Mouse (Mus musculus) intestine, embryonic 15.5 days (tissue): Measurements from ENCODE around the gene Wfdc5. TPM values are rescaled to one million over a fixed set of nuclear protein-coding genes. Genes with fewer than 3 reads are reported as not detected.

ENCODE experiments used
- ATAC-seq: fragments of 200-750 bp; cut with Nextera tagmentation; 2 replicates; pipeline ENCODE4 v1.8.0; 2017; ENCODE audit warnings: moderate TSS enrichment, moderate library complexity
- H3K27ac ChIP-seq: fragments of 300-500 bp; sonication (generic); 2 replicates; pipeline ENCODE4 v1.5.1; 2015; ENCODE audit warnings: mild to moderate bottlenecking, inconsistent platforms
- H3K27me3 ChIP-seq: fragments of 300-500 bp; sonication (generic); replicated peaks from 2 replicates; pipeline ENCODE4 v1.6.1; 2015; ENCODE audit warnings: inconsistent platforms
- H3K36me3 ChIP-seq: fragments of 300-500 bp; sonication (generic); 2 replicates; pipeline ENCODE4 v1.6.1; 2015; ENCODE audit warnings: inconsistent platforms
- H3K4me1 ChIP-seq: fragments of 300-500 bp; sonication (generic); replicated peaks from 2 replicates; pipeline ENCODE4 v1.6.1; 2015; ENCODE audit warnings: inconsistent platforms
- H3K4me2 ChIP-seq: fragments of 300-500 bp; sonication (generic); replicated peaks from 2 replicates; pipeline ENCODE4 v1.6.1; 2015; ENCODE audit warnings: mild to moderate bottlenecking, inconsistent platforms
- H3K4me3 ChIP-seq: fragments of 300-500 bp; sonication (generic); replicated peaks from 2 replicates; pipeline ENCODE4 v1.5.1; 2015; ENCODE audit warnings: inconsistent platforms
- H3K9ac ChIP-seq: fragments of 300-500 bp; sonication (generic); 2 replicates; pipeline ENCODE4 v1.6.1; 2015; ENCODE audit warnings: inconsistent platforms
- H3K9me3 ChIP-seq: fragments of 300-500 bp; sonication (generic); 2 replicates; pipeline ENCODE4 v1.6.1; 2016; ENCODE audit warnings: inconsistent platforms
- WGBS: fragments of 180-500 bp; shearing (Covaris S2); methylation state at CpG from one replicate; pipeline ENCODE4 v1.1.7; 2015; 5-methylcytosine and 5-hydroxymethylcytosine counted together
- polyA plus RNA-seq: library from polyadenylated mRNA; unstranded; fragments of >200 nt; fragmentation: Nextera tagmentation; extraction: Ambion mirVana; gene quantifications from 2 replicates; pipeline ENCODE4 v1.2.1, GENCODE M21; 2015

Wfdc5 gene
- polyA plus RNA-seq, 1 experiment from 2014 or later: not detected

DNA sequence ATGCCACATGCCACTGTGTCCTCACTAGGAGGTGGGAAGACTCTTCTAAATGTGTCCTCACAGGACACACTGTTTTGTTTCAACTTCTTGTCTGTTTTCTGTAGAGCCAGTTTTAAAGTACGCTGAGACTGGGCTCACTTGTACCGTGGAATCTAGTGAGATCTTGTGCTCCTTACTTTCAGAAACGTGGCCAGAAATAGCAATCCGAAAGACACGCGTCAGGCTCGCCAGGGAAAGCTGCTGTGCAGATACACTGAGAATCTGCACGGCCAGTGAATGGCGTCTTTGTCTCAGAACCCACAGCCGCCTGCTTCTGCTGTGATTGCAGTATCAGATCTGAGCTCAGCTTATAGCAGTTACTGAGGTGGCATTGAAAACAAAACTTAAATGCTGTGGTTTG, 40.5 kb downstream of the Wfdc5 start:
- Histone ChIP-seq H3K27me3 (no peaks in the 10 kb centered on the region), H3K4me1 (peaks cover 10% of the 10 kb centered on the region), H3K27ac (no peak overlapping the region), H3K4me3 (no peak overlapping the region), H3K4me2 (no peak overlapping the region), H3K9ac (no peak overlapping the region), H3K9me3 (no peaks in the 10 kb centered on the region), H3K36me3 (no peaks in the 10 kb centered on the region)
- ATAC-seq: no peak
- 66% methylated on average over 10 of the region's 10 CpGs for WGBS

DNA sequence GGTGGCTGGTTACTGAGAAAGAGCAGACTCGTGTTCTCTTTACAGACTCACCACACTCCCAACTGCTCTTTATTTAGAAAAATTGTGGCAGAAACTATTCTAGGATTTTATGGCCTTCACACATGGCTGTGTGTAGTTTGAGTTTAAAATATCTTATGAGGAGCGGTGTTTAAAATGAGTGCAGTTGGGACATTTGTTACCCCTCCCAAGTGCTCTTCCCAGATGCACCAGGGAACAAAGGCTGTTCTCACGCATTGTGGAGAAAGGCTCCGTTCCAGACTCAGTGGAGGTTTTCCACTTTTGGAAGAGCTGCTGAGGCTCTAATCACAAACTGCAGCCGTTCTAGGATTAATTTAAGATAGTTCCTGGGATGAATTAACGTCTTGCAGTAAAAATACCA, 44.8 kb downstream of the Wfdc5 start:
- 41% methylated on average over 6 of the region's 6 CpGs for WGBS
- ATAC-seq: 0 out of 2 replicates have a peak, but pooled peaks have one; percentile 34
- Histone ChIP-seq H3K4me1 (peaks cover 14% of the 10 kb centered on the region), H3K36me3 (no peaks in the 10 kb centered on the region), H3K27ac (0 out of 2 replicates have a peak overlapping the region, but pooled peaks have one; percentile 69), H3K27me3 (no peaks in the 10 kb centered on the region), H3K9me3 (no peaks in the 10 kb centered on the region), H3K4me3 (no peak overlapping the region), H3K4me2 (no peak overlapping the region; the same call in 1 of the 2 replicates), H3K9ac (no peak overlapping the region)

DNA sequence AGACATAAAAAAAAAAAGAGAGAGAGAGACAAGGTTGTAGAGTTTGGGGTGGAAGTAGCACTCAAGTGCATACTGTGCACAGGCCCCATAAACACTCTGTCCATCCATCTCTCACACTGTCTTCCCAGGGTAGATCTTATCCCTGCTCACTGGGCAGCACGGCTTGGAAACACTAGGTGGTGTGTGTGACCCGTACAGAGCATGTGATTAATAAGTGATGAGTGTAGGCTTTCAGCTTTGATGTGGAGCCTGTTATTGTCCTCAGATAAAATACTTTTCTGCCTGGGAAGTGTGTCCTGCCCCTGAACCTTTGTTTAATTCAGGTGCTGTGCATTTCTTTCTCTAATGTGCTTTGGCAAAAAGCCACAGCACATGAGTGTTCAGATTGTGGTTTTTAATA, 46.1 kb downstream of the Wfdc5 start:
- WGBS: 31% methylated on average over 2 of the region's 2 CpGs
- Histone ChIP-seq H3K9ac (no peak overlapping the region), H3K36me3 (no peaks in the 10 kb centered on the region), H3K9me3 (no peaks in the 10 kb centered on the region), H3K4me1 (peaks cover 14% of the 10 kb centered on the region), H3K4me2 (no peak overlapping the region), H3K4me3 (no peak overlapping the region), H3K27me3 (no peaks in the 10 kb centered on the region), H3K27ac (no peak overlapping the region)
- no peak for ATAC-seq

DNA sequence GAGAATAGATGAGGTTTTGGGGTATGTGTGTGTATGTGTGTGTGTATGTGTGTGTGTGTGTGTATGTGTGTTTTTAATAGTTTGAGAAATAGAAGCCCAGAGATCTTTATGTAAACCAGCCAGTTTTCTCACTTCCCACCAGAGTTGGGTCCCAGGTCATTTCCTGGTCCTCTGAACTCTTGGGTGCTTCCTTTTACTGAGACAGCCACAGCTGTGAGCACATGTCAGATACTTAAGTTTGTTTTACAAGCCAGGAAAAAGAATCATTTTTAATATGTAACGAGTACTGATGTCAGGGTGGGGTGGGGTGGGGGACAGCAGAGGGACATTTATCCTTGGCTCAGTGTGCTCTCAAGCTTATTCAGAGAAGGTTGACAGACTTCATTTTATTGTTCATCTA, 47.2 kb downstream of the Wfdc5 start:
- ATAC-seq: peak; percentile 80
- Histone ChIP-seq H3K9me3 (no peaks in the 10 kb centered on the region), H3K27me3 (no peaks in the 10 kb centered on the region), H3K27ac (peak overlapping the region; percentile 67; the same call in 1 of the 2 replicates), H3K4me2 (no peak overlapping the region), H3K4me1 (peaks cover 14% of the 10 kb centered on the region), H3K9ac (no peak overlapping the region), H3K36me3 (no peaks in the 10 kb centered on the region), H3K4me3 (no peak overlapping the region)
- 37% methylated on average over 1 of the region's 1 CpGs for WGBS

DNA sequence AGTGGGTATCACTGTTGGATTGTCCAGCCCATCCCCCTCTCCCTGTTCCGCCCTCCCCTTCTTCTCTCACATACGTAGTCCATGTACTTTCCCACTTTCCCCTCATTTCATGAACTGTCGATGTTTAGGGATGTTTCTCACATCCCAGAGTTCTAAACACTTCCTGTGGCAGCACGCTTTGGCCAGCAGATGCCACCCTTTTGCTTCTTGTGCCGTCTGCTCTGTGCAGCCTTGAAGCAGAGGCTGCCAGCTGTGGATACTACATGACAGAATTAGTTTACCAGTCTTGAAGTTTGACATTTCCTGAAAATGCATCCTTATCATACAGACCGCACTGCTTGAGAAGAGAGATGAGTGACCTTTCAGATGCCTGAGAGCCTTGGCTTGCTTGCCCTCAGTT, 48.0 kb downstream of the Wfdc5 start:
- no peaks in the 10 kb centered on the region for H3K36me3 ChIP-seq
- H3K4me2 ChIP-seq: no peak overlapping the region
- H3K4me1 ChIP-seq: peaks cover 14% of the 10 kb centered on the region
- 60% methylated on average over 6 of the region's 6 CpGs for WGBS
- no peak overlapping the region for H3K9ac ChIP-seq
- no peaks in the 10 kb centered on the region for H3K27me3 ChIP-seq
- no peak overlapping the region for H3K27ac ChIP-seq
- H3K4me3 ChIP-seq: no peak overlapping the region
- no peak for ATAC-seq
- no peaks in the 10 kb centered on the region for H3K9me3 ChIP-seq

DNA sequence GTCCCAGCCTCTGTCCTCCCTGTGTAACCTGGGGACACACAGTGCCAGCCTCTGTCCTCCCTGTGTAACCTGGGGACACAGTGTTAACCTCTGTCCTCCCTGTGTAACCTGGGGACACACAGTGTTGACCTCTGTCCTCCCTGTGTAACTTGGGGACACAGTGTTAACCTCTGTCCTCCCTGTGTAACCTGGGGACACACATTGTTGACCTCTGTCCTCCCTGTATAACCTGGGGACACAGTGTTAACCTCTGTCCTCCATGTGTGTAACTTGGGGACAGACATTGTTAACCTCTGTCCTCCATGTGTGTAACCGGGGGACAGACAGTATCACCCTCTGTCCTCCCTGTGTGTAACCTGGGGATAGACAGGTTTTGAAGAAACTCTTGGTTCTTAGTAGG, 51.0 kb downstream of the Wfdc5 start:
- H3K4me1 ChIP-seq: peaks cover 3% of the 10 kb centered on the region
- no peaks in the 10 kb centered on the region for H3K9me3 ChIP-seq
- H3K27me3 ChIP-seq: no peaks in the 10 kb centered on the region
- H3K36me3 ChIP-seq: no peaks in the 10 kb centered on the region
- H3K27ac ChIP-seq: no peak overlapping the region
- ATAC-seq: no peak
- no peak overlapping the region for H3K4me3 ChIP-seq
- 85% methylated on average over 1 of the region's 1 CpGs for WGBS
- no peak overlapping the region for H3K9ac ChIP-seq
- no peak overlapping the region for H3K4me2 ChIP-seq

DNA sequence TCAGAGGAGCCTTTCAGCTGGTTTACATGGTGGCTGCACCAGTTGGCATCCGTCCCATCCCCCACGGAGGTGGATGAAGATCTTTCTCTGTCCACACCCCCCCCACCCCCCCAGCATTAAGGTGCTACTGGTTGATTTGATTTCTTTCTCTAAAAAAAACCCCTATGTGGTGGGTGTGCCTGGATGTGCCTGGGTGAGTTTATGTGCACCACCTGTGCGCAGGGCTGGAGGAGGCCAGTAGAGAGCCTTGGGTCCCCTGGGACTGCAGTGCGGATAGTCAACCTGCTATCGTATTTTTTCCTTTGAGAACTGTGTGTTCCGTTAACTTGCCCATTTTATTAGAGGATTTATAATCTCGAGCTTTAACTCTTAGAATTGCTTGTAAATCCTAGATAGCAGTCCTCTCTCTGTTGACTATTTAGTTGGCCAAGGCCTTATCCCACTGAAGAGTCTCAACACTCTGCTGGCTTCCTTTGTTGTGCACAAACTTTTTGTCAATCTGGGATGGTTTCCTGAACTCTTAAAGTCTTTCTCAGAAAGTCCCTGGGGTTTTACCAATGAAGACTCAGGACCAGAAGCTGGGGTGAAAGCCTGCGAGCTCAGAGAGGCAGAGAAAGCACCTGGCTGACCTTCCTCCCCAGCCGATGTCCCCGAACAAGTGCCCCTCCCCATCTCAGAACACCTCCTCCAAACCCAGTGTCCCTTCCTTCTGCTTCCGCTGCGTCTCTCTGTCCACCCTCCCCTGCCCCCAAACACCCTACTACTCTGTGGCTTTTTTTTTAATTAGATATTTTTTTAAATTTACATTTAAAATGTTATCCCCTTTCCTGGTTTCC, 53.7 kb downstream of the Wfdc5 start:
- no peaks in the 10 kb centered on the region for H3K9me3 ChIP-seq
- WGBS: 88% methylated on average over 12 of the region's 12 CpGs

DNA sequence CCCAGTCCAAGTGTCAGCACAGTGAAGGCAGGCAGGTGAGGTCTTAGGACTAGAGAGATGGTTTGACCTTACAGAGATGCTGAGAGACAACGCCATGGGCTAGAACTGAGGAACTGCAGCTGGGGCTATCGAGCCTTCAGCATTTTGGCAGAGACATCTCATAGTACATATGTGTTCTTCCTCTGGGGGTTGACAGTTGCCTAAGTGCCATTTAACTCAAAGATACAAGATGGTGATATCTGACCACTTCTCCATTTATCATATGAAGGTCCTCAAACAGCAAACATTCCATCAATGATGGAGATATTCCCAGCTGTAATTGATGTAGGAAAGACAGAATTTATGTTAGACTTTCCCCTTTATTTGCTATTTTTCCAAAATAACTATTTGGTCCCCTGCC, 55.2 kb downstream of the Wfdc5 start:
- Histone ChIP-seq H3K9me3 (no peaks in the 10 kb centered on the region), H3K4me3 (no peak overlapping the region), H3K4me2 (no peak overlapping the region), H3K9ac (no peak overlapping the region), H3K27ac (no peak overlapping the region), H3K4me1 (no peaks in the 10 kb centered on the region), H3K36me3 (0 out of 2 replicates have a peak, but pooled peaks cover 3% of the 10 kb centered on the region), H3K27me3 (no peaks in the 10 kb centered on the region)
- 85% methylated on average over 2 of the region's 2 CpGs for WGBS
- ATAC-seq: no peak

More for the DNA sequence above, 53.7 kb downstream of the Wfdc5 start:
- no peaks in the 10 kb centered on the region for H3K4me1 ChIP-seq
- H3K27ac ChIP-seq: no peak overlapping the region
- H3K4me2 ChIP-seq: no peak overlapping the region
- no peak overlapping the region for H3K9ac ChIP-seq
- no peak for ATAC-seq
- 0 out of 2 replicates have a peak, but pooled peaks cover 3% of the 10 kb centered on the region for H3K36me3 ChIP-seq
- H3K4me3 ChIP-seq: no peak overlapping the region
- no peaks in the 10 kb centered on the region for H3K27me3 ChIP-seq

DNA sequence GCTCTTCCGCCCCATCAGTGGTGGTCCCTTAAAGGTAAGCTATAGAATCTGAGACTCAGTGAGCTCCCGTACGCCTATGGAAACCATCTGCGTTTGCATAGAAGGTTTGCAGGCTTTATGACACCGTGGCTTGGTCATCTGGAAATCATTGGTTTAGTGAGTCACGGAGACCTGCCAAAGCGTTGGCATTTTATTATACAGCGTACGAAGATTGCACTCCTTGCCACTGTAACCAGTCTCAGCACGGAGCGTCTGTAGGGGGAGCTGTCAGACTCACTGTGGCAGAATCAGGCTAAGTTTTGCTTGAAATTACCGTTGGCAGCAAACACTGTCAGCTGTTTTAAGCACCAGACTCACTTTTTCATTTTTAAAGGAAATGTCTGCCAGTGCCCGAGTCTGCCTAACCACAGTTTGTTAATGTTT, 56.0 kb downstream of the Wfdc5 start:
- no peaks in the 10 kb centered on the region for H3K9me3 ChIP-seq
- no peak overlapping the region for H3K27ac ChIP-seq
- 66% methylated on average over 13 of the region's 13 CpGs for WGBS
- 0 out of 2 replicates have a peak, but pooled peaks cover 3% of the 10 kb centered on the region for H3K36me3 ChIP-seq
- no peak for ATAC-seq
- no peaks in the 10 kb centered on the region for H3K4me1 ChIP-seq
- no peaks in the 10 kb centered on the region for H3K27me3 ChIP-seq
- no peak overlapping the region for H3K4me2 ChIP-seq
- H3K4me3 ChIP-seq: no peak overlapping the region
- no peak overlapping the region for H3K9ac ChIP-seq

Other genes with a start within 250 kb of the Wfdc5 start
- gene Ywhab, start 187.8 kb downstream of the Wfdc5 start, polyA plus RNA-seq: 269 and 298 TPM in 2 replicates
- 0.82 and 1.3 TPM in 2 replicates for gene Pabpc1l, start 157.3 kb downstream of the Wfdc5 start, polyA plus RNA-seq
- gene Stk4, start 112.4 kb downstream of the Wfdc5 start, polyA plus RNA-seq: 18.0 and 19.9 TPM in 2 replicates
- gene Tomm34, start 111.6 kb downstream of the Wfdc5 start, polyA plus RNA-seq: 52.8 and 55.4 TPM in 2 replicates
- gene Kcns1, start 11.6 kb downstream of the Wfdc5 start, polyA plus RNA-seq: 0.15 and 0.29 TPM in 2 replicates
- not detected in 2 replicates for gene Wfdc12, start 7.9 kb upstream of the Wfdc5 start, polyA plus RNA-seq
- gene Wfdc15a, start 17.4 kb upstream of the Wfdc5 start, polyA plus RNA-seq: not detected in 2 replicates
- 27.0 and 32.1 TPM in 2 replicates for gene Wfdc15b, start 38.9 kb upstream of the Wfdc5 start, polyA plus RNA-seq
- not detected in 2 replicates for gene Svs2, start 55.7 kb upstream of the Wfdc5 start, polyA plus RNA-seq
- not detected in 2 replicates for gene Svs3b, start 73.9 kb upstream of the Wfdc5 start, polyA plus RNA-seq
- gene Svs4, start 95.7 kb upstream of the Wfdc5 start, polyA plus RNA-seq: not detected in 2 replicates
- not detected in 2 replicates for gene Svs3a, start 106.5 kb upstream of the Wfdc5 start, polyA plus RNA-seq
- gene Svs6, start 134.0 kb upstream of the Wfdc5 start, polyA plus RNA-seq: not detected in 2 replicates
- gene Svs5, start 150.0 kb upstream of the Wfdc5 start, polyA plus RNA-seq: not detected in 2 replicates
- gene Slpi, start 206.4 kb upstream of the Wfdc5 start, polyA plus RNA-seq: 2.1 and 2.8 TPM in 2 replicates
- 16.1 and 40.7 TPM in 2 replicates for gene Rbpjl, start 220.4 kb upstream of the Wfdc5 start, polyA plus RNA-seq
- 9.3 and 11.0 TPM in 2 replicates for gene Matn4, start 222.4 kb upstream of the Wfdc5 start, polyA plus RNA-seq